Mouse (Mus musculus): ENCODE results near the gene 4931428F04Rik.

Gene 4931428F04Rik

DNA sequence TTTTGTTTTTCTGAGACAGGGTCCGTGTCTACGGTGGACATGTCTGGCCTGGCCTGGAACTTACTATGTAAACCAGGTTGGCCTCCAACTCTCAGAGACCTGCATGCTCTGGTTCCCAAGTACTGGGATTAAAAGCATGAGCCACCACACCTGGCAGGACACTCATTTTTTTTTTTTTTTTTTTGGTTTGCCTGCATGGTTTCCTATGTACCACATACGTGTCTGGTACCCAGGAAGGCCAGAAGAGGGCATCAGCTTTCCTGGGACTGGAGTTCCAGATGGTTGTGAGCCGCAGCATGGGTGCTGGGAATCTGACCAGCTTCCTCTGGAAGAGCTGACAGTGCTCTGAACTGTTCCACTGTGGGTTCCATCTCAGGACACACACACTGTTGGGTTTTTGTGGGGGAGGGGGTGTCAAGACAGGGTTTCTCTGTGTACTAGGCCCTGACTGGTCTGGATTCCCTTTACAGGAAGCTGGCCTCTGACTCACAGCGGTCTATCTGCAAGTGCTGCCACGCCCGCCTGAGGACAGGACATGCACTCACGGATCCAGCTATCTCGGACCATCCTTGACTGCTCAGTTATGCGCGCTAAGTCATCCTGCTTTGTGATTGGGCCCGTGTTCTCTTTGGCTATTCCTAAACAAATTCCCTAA, 28.2 kb downstream of the 4931428F04Rik start:
- peak; percentile 46 for DNase-seq (ENCODE audit: low read depth, low spot score)

GRCm38 (mm10) chr8:105260371-105261099, 29.1 kb downstream of the 4931428F04Rik start:
- no peak for DNase-seq (ENCODE audit: low read depth, low spot score)

DNA sequence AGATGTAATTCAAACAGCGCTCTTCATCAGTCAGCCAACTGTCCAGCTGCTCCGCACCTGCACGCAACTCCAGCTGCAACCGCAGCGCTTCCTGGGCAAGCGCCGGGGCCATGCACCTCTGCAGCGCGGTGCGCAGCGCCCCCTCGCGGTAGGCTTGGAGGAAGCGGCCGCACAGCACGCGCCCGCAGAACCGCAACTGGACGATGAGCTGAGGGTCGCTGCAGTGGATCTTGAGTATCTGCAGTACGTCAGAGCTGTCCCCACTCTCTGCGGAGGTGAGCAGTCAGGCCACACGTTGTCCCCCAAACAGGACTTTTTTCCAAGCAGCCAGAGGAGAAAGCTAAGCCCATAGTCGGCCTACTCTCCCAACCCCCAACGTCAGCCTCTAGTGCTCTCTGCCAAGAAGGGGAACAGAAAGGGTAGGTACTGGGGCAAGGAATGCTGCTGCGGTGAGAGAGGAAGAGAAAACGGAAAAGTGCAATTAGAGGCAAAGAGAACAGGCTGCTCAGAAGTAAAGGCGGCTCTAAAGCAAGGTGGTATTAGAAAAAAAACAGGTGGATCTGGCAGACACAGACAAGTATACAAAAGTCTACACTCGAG, 29.8 kb downstream of the 4931428F04Rik start:
- DNase-seq (ENCODE audit: low read depth, low spot score) = peak; percentile 88

DNA sequence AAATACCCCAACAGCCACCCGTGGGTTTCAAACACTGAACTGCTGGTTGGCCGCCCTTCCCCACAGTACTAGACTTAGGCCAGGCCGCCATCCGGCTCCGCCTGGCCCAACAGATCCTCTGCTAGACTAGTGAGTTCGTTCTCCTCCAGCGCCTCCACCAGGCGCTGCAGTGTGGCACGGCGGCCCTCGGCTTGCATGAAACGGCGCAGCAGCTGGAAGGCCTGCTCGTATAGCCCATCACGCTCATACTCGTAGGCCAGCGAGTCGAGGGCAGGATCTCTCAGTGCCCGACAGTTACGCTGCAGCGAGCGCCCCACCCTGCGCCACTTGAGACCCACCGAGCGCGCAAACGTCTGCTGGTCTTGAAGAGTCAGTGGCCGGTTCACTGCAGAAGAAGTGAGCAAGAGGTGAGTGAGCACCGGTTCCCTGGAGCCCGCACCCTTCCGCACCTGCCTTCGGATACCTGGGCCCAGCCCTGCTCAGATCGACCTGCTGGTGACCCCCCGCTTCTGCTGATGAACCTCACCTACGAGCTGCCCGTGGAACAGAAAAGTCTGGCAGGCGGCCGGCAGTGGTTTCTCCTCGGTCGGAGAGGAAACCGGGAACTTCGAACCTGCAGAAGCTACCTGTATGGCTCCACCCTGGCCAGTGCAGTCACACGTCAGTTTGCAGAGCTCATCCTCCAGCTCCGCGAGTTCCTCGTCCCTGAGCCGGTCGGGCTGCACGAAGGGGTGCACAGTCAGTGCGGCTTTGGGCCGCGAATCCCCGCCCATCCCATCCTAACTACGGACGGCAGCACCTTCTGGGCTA, 30.5 kb downstream of the 4931428F04Rik start:
- DNase-seq (ENCODE audit: low read depth, low spot score) = peak; percentile 76

DNA sequence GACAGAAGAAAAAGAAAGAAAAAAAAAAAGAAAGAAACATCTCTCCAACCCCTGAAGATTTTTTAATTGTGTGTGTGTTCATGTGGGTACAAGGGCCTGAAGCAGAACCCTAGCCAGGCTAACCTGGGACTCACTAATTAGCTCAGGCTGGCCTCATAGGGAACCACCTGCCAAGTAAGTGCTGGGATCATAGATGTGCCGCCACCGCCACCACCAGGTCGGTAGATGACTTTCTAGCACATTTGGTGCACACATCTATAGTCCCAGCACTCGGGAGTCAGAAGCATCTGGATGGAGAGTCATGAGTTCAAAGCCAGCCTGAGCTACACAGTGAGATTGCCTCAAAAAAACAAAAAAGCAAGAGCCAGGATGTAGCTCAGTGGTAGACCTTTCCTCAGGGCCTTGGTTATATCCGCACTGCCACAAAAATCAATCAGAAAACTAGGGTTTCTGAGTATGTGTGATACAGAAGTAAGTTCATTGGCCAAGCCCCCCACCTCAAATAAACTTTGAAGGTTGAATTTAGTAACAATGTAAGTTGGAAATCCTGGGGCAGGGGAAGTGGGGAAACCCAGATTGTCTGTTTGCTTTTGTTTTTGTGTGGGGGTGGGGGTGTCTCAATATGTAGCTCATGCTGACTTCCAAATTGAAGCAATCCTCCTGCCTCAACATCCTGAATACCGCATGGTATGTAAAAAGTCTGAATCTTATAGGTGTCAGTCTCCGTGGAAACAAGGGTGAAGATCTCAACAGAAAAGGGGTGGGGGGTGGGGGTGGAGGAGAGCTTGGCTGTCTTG, 32.1 kb downstream of the 4931428F04Rik start:
- peak; percentile 43 for DNase-seq (ENCODE audit: low read depth, low spot score)

- peak; percentile 68 for DNase-seq (ENCODE audit: low read depth, low spot score)
These were observed 34.7 kb downstream of the 4931428F04Rik start, which contains the start of gene B3gnt9 for GRCm38 (mm10) chr8:105254966-105255350. B3gnt9 (minus strand) TSS chr8:105255153.

DNA sequence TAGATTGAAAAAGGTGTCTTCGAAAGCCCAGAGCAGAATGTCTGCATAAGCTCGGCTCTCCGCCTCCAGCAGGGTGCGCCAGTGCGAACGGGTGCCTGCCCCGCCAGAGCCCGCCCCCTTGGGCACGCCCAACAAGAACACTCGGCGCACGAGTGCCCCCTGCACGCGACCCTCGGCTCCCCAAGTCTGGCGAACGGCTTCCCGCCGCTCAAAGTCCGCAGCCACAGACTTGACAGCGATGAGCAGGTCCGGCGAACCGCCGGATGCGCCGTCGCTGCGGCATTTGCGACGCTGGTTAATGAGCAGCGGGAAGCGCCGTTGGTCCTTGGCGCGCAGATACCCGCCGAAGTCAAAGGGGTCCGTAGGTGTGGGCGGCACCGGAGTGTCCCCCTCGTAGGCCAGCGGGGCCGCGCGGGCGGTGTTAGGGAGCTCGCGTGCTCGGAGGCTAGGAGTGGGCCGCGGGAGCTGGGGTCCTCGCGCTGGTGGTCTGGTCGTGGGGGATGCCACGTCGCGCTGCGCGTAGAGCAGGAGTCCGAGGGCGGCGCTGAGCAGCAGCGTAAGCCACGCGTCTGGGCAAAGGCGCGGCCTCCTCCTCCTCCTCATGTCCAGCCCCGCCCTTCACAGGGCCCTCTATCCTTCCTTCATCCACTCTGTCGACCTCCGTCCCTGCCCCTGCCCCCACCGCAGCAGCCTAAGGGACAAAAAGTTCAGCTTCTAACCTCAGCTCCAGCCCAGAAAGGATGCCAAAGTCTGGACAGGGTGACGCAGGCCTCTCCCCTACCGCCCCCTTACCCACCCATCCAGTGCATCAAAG, 35.3 kb downstream of the 4931428F04Rik start:
- DNase-seq (ENCODE audit: low read depth, low spot score) = peak; percentile 95

DNA sequence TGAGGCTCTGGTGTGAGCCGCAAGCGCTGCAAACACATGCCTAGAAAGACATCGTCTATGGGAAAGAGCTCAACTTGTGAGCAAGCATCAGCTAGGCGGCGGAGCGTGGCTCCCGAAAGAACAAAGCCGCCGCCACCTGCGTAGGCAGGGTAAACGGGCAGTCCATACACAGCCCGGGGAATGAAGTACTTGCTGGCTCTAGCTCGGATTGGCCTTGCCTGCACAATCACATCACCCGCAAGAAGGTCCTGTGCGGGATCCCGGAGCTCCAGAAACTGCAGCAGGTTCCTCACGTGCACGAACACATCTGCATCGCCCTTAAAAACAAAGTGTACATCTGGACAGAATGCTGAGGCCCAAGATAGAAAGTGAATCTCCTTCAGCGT, 35.9 kb downstream of the 4931428F04Rik start:
- peak; percentile 65 for DNase-seq (ENCODE audit: low read depth, low spot score)

DNA sequence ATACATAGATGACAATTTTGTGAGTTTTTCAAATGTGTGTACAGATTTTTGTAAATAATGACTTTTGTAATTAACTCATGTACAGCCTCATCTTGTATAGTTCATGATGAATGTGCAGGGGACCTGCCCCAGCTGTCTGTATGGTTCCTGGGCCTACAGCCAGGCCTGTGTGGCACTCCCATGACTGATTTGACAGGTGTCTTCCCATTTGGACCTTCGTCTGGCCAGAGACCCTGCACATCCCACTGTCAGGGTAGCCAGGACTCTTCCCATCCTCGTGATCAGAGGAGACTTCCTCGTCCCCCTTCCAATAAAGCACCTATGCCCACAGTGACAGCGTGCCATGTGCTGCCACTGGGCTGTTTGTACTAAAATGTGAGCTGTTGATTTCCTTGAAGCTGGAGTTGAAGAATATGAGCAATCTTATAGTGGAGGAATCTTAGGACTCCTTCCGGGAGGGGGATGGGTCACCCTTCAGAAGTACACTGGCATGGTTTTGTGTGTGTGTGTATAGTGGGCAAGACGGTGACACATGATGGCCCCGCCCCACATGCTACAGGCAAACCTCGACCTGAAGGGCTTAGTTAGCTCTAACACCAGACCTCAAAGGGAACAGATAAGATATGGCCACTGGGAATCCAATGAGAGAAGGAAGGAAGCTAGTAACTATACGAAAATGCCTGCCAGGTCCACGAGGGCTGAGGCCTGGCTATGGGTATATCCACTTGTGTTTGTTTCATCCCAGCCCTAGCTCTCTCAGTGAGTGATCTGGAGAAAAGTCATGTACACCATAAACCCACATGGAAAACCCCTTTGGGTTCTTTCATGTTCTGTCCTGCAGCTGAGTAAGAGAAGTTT, 36.8 kb downstream of the 4931428F04Rik start:
- DNase-seq (ENCODE audit: low read depth, low spot score) = no peak

GRCm38 (mm10) chr8:105251954-105252353, 37.7 kb downstream of the 4931428F04Rik start:
- DNase-seq (ENCODE audit: low read depth, low spot score) = no peak

DNA sequence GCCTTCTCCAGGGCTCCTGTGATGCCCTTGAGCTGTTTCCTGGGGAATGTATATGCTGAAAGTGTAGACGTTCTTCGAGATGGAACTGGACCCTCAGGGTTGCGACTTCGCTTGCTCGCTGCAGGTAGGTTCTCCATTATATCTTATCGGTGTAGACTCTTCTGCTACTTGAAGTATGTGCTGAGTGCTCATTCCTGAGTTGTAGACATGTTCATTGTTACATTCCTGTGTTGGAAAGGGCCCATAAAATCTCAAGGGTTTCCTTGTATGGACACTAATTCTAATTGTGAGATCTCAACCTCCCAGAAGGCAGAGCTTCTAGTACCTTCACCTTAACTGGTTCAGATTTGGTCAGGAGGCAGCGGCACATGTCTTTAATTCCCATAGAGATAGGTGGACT, 48.6 kb downstream of the 4931428F04Rik start:
- no peak for DNase-seq (ENCODE audit: low read depth, low spot score)

GRCm38 (mm10) chr8:105237442-105238142, 52.1 kb downstream of the 4931428F04Rik start:
- DNase-seq (ENCODE audit: low read depth, low spot score) = peak; percentile 67

GRCm38 (mm10) chr8:105235206-105235605, 54.5 kb downstream of the 4931428F04Rik start:
- no peak for DNase-seq (ENCODE audit: low read depth, low spot score)

- peak; percentile 85 for DNase-seq (ENCODE audit: low read depth, low spot score)
These were observed 56.3 kb downstream of the 4931428F04Rik start for GRCm38 (mm10) chr8:105233126-105233935.

DNA sequence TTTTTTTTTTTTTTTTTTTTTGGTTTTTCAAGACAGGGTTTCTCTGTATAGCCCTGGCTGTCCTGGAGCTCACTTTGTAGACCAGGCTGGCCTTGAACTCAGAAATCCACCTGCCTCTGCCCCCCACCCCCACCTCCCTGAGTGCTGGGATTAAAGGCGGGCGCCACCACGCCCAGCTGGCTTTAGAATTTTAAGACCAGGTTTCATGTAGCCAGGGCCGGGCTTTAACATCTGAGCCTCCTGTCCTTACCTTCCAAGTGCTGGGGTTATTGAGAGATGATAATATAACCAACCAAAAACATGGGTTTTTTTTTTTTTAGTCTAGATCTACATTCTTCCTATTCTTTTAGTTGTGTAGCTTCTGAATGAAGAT, 57.4 kb downstream of the 4931428F04Rik start:
- peak; percentile 54 for DNase-seq (ENCODE audit: low read depth, low spot score)

- DNase-seq (ENCODE audit: low read depth, low spot score) = peak; percentile 56
These were observed 58.0 kb downstream of the 4931428F04Rik start for GRCm38 (mm10) chr8:105231503-105232320.

All from ZHBTc4 (cell line).